Mouse (Mus musculus) heart, adult 2 months (tissue): ENCODE results near the gene Lhx4. TPM values are rescaled to one million over a fixed set of nuclear protein-coding genes. Genes with fewer than 3 reads are reported as not detected.

Experiments
- DNase-seq, 2 experiments: peaks; one replicate each; pipeline ENCODE4 v3.0.0; 2021
- H3K27ac ChIP-seq: fragments of 200-600 bp; 2 replicates; pipeline ENCODE4 v1.8.1; 2022
- H3K27me3 ChIP-seq: fragments of 200-500 bp; 2 replicates; pipeline ENCODE4 v1.6.1; 2012; ENCODE audit warnings: mild to moderate bottlenecking, low read length, inconsistent platforms, mixed read lengths; ENCODE audit not compliant: control insufficient read depth, insufficient read depth
- H3K36me3 ChIP-seq: fragments of 200-500 bp; 2 replicates; pipeline ENCODE4 v1.6.1; 2012; ENCODE audit warnings: low read length, inconsistent platforms; ENCODE audit not compliant: control insufficient read depth, insufficient read depth
- H3K4me1 ChIP-seq: fragments of 200-500 bp; 2 replicates; pipeline ENCODE4 v1.6.1; 2011; ENCODE audit warnings: low read length; ENCODE audit not compliant: control insufficient read depth, insufficient read depth
- H3K4me3 ChIP-seq: fragments of 200-600 bp; 2 replicates; pipeline ENCODE4 v1.8.1; 2022
- H3K79me2 ChIP-seq: fragments of 200-500 bp; replicated peaks from 2 replicates; pipeline ENCODE4 v1.6.1; 2012; ENCODE audit warnings: mild to moderate bottlenecking, inconsistent platforms, low read length, moderate library complexity, mixed read lengths; ENCODE audit not compliant: control insufficient read depth, insufficient read depth
- H3K9ac ChIP-seq: fragments of 200-500 bp; 2 replicates; pipeline ENCODE4 v1.6.1; 2012; ENCODE audit warnings: low read depth, mild to moderate bottlenecking, control low read depth, inconsistent platforms, low read length, mixed read lengths
- CTCF ChIP-seq: fragments of 200-600 bp; IDR thresholded peaks from 2 replicates; pipeline ENCODE4 v1.8.1; 2022; ENCODE audit warnings: antibody characterized with exemption, mild to moderate bottlenecking, moderate library complexity
- EP300 ChIP-seq: fragments of 200-500 bp; IDR thresholded peaks from 2 replicates; pipeline ENCODE4 v1.6.1; 2011; ENCODE audit warnings: low read depth, low read length, control low read depth; ENCODE audit not compliant: insufficient read depth
- POLR2A ChIP-seq: fragments of 200-500 bp; IDR thresholded peaks from 2 replicates; pipeline ENCODE4 v1.6.1; 2011; ENCODE audit warnings: mild to moderate bottlenecking, low read depth, low read length, control low read depth; ENCODE audit not compliant: insufficient read depth
- WGBS: fragments of 180-500 bp; shearing (Covaris S2); methylation state at CpG from one replicate; pipeline ENCODE4 v1.1.7; 2018; 5-methylcytosine and 5-hydroxymethylcytosine counted together
- intact Hi-C: fragments of 180-260 bp; cut with DNase I; formaldehyde crosslinking; loops from one replicate; pipeline ENCODE4 v1.15.1; 2025
- polyA plus RNA-seq: library from polyadenylated mRNA; depleted of rRNA; stranded (reverse); fragments of >200 nt; gene quantifications from 2 replicates; pipeline ENCODE4 v1.2.3, GENCODE M21; 2012
- total RNA-seq, 2 experiments: library from RNA; stranded (reverse); gene quantifications; 2 replicates each; pipeline ENCODE4 v1.2.3; 2021

The Lhx4 gene
- total and polyA plus RNA-seq, 3 experiments, result not detected

GRCm38 (mm10) chr1:155750517-155751178 is 836 bp downstream of the Lhx4 start:
- H3K36me3 ChIP-seq, result no peaks in the 10 kb centered on the region
- no peak overlapping the region for H3K9ac ChIP-seq
- peaks cover 14% of the 10 kb centered on the region for H3K27me3 ChIP-seq
- H3K4me1 ChIP-seq, result no peaks in the 10 kb centered on the region
- 33% methylated on average over 11 of the region's 11 CpGs for WGBS
- no peak overlapping the region for H3K27ac ChIP-seq
- TF ChIP-seq EP300, result no peak
- no peak for TF ChIP-seq POLR2A
- TF ChIP-seq CTCF, result no peak
- intact Hi-C loops, result no loop called here
- no peak for DNase-seq
- H3K79me2 ChIP-seq, result no peaks in the 10 kb centered on the region
- H3K4me3 ChIP-seq, result no peak overlapping the region

- no peaks in the 10 kb centered on the region for H3K79me2 ChIP-seq
- TF ChIP-seq EP300, result no peak
- TF ChIP-seq POLR2A, result no peak
- no peak for TF ChIP-seq CTCF
- intact Hi-C loops, result no loop called here
These were observed 3.6 kb downstream of the Lhx4 start for GRCm38 (mm10) chr1:155747911-155748310.

DNA sequence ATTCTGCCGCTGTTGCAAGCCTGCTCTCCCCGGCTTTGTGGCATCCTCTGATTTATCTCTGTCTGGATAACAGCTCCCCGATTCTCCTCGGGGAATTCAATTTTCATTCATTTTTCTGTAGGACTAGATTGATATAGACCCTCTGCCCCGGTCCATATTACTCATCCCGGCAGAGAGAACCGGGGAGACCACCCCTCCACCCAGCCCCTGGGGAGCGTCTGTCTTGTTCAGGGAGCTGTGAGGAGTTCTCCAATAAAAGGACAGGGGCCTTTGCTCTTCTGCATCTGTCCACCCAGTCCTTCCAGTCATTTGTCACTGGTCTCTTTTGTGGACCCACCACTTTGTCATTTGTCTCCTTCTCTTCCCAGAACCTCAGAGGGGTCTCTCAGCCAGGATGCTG is 4.5 kb downstream of the Lhx4 start:
- H3K9ac ChIP-seq, result no peak overlapping the region
- no peaks in the 10 kb centered on the region for H3K79me2 ChIP-seq
- H3K4me3 ChIP-seq, result no peak overlapping the region
- no peaks in the 10 kb centered on the region for H3K36me3 ChIP-seq
- no peaks in the 10 kb centered on the region for H3K4me1 ChIP-seq
- 14% methylated on average over 8 of the region's 8 CpGs for WGBS
- DNase-seq, result no peak
- H3K27me3 ChIP-seq, result peaks cover 27% of the 10 kb centered on the region
- no peak overlapping the region for H3K27ac ChIP-seq
- intact Hi-C loops, result no loop called here
- TF ChIP-seq CTCF (no peak), POLR2A (no peak), EP300 (no peak)

More at GRCm38 (mm10) chr1:155747911-155748310, 3.6 kb downstream of the Lhx4 start:
- H3K4me3 ChIP-seq, result no peak overlapping the region
- peaks cover 19% of the 10 kb centered on the region for H3K27me3 ChIP-seq
- H3K27ac ChIP-seq, result no peak overlapping the region
- no peak for DNase-seq
- no peak overlapping the region for H3K9ac ChIP-seq
- WGBS, result 69% methylated on average over 5 of the region's 5 CpGs
- no peaks in the 10 kb centered on the region for H3K36me3 ChIP-seq
- no peaks in the 10 kb centered on the region for H3K4me1 ChIP-seq

DNA sequence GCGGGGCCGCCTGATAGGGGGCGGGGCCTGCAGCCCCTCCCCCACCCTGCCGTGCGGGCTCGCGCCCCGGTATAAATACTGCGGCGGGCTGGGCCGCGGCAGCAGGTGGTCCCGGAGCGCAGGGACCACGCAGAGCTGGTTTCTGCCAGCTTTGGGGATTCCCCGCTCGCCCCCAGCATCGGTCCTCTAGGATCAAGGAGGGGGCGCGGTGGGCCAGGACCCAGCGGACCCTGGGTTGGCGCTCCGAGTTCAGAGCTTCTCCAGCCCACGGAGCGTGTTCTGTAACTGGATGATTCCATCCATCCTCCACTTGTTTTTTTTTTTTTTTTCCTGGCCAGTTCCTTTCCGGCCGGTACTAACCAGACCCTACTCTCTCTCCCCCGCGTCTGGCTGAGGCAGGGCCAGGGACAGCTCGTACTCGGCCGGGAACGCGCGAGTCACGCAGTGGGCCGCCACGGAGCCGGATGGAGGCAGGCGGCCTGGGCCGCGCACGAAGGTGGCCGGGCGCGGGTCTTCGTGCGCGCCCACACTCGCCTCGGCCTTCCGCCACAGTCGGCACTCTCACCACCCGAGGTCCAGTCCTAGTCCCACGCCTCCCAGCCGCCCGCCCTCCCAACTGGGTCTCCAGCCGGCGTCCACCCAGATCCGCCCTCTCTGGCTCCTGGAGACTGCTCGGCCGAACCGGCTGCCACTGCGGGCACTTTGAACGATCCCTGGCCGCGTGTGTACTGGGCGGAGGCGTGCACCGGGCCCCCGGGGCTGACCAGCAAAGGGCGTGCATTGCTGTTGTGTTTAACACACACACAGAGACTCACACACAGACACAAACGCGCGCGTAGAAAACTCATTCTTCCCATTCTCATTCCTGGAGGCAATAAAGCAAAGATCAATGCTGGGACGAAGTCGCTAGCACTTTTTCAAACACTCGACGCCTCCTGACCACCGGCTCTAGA is 8.8 kb downstream of the Lhx4 start:
- peaks cover 36% of the 10 kb centered on the region for H3K27me3 ChIP-seq
- TF ChIP-seq EP300 (no peak), CTCF (no peak), POLR2A (no peak)
- intact Hi-C loops, result no loop called here
- no peak overlapping the region for H3K9ac ChIP-seq
- H3K4me1 ChIP-seq, result no peaks in the 10 kb centered on the region
- WGBS, result 1% methylated on average over 81 of the region's 81 CpGs
- no peak overlapping the region for H3K27ac ChIP-seq
- no peaks in the 10 kb centered on the region for H3K36me3 ChIP-seq
- peak overlapping the region; percentile 46 for H3K4me3 ChIP-seq
- no peaks in the 10 kb centered on the region for H3K79me2 ChIP-seq
- peak; percentile 19 to 28 for DNase-seq

DNA sequence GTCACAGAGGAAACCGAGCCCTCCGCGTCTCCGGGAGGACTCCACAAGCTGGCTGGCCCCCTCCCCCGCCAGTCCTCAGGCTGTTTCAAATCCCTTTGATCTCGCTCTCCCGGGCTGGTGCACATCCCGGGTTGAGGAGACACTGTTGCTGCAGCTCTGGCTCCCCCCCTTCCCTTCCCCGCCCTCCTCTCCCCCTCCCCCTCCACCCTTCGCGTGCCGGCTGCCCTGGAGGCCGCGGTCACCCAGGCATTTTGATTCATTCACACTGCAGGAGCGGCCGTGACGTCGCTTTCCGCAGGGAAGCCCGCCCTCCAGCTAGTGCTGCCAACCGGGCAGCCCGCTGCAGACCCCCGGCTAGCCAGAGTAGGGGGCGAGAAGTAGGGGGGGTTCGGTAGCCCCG is 9.5 kb downstream of the Lhx4 start:
- WGBS, result under 1% methylated on average over 25 of the region's 26 CpGs
- DNase-seq, result peak; percentile 6 to 27
- H3K4me1 ChIP-seq, result no peaks in the 10 kb centered on the region
- H3K79me2 ChIP-seq, result no peaks in the 10 kb centered on the region
- H3K27ac ChIP-seq, result no peak overlapping the region
- peaks cover 40% of the 10 kb centered on the region for H3K27me3 ChIP-seq
- intact Hi-C loops, result no loop called here
- peak overlapping the region; percentile 46 for H3K4me3 ChIP-seq
- H3K36me3 ChIP-seq, result no peaks in the 10 kb centered on the region
- TF ChIP-seq CTCF, result no peak
- no peak for TF ChIP-seq POLR2A
- no peak for TF ChIP-seq EP300
- H3K9ac ChIP-seq, result no peak overlapping the region

DNA sequence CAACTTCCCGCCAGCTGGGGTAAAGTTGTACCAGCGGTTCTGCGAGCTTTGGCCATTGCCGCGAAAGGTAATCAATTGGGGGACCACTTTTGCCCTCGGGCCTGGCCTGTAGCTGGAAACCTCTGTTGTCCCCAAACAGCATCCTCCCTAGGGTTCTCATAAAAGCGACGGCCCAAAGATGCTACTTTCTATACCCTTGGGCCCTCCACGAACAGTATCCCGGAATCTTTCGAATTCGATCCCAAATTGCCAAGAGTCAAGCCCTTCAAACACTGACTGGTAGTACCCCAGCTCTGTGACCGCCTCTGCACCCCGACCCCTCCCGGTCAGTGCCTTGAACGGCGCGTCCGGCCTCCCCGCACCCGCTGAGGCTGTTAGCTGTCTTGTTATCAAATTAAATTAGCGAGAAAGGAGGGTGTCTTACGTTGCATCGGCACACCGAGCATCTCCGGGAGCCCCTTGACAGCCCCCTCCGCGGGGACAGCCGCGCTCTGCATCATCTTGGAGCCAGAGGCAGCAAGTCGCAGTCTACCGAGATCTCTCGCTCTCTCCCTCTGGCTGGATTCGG is 10.0 kb downstream of the Lhx4 start:
- Histone ChIP-seq H3K27me3 (peaks cover 38% of the 10 kb centered on the region), H3K36me3 (no peaks in the 10 kb centered on the region)
- no peak for TF ChIP-seq POLR2A
- TF ChIP-seq CTCF, result no peak
- TF ChIP-seq EP300, result no peak

More for the DNA sequence above, 10.0 kb downstream of the Lhx4 start:
- DNase-seq, result peak in 1 of 2 experiments; percentile 23
- intact Hi-C loops, result no loop called here
- Histone ChIP-seq H3K9ac (no peak overlapping the region), H3K27ac (no peak overlapping the region), H3K4me3 (peak overlapping the region; percentile 46), H3K4me1 (no peaks in the 10 kb centered on the region), H3K79me2 (no peaks in the 10 kb centered on the region)
- WGBS, result 1% methylated on average over 34 of the region's 34 CpGs
